Mouse (Mus musculus) spleen, postnatal 4 days (tissue): Measurements from ENCODE around the gene Zkscan2.

Source experiments
- DNase-seq, 2 experiments: peaks; one replicate each; pipeline ENCODE4 v3.0.0; 2022; ENCODE audit warnings: low spot score in 2 of 2

The Zkscan2 gene

GRCm38 (mm10) chr7:123500239-123501219, at the start of gene Zkscan2:
TSS of gene Zkscan2 (minus strand) at chr7:123500449.
- DNase-seq: peak; percentile 16 to 63

GRCm38 (mm10) chr7:123529190-123529589, 28.9 kb upstream of the Zkscan2 start:
- no peak for DNase-seq

GRCm38 (mm10) chr7:123525761-123526160, 25.5 kb upstream of the Zkscan2 start:
- no peak for DNase-seq

GRCm38 (mm10) chr7:123524218-123524861, 24.1 kb upstream of the Zkscan2 start:
- peak; percentile 30 to 68 for DNase-seq

- DNase-seq: no peak
These were observed 7.7 kb upstream of the Zkscan2 start for GRCm38 (mm10) chr7:123507946-123508345.

GRCm38 (mm10) chr7:123503358-123503757, 3.1 kb upstream of the Zkscan2 start:
- DNase-seq: peak in 1 of 2 experiments; percentile 64

GRCm38 (mm10) chr7:123499481-123500238, 589 bp downstream of the Zkscan2 start:
- DNase-seq: no peak

GRCm38 (mm10) chr7:123487703-123488102, 12.5 kb downstream of the Zkscan2 start:
- DNase-seq: no peak

- DNase-seq: peak in 1 of 2 experiments; percentile 29
These were observed 32.3 kb downstream of the Zkscan2 start for GRCm38 (mm10) chr7:123467961-123468360.

GRCm38 (mm10) chr7:123465692-123466387, 34.4 kb downstream of the Zkscan2 start:
- peak; percentile 57 to 74 for DNase-seq

- DNase-seq: peak in 1 of 2 experiments; percentile 55
These were observed 36.7 kb downstream of the Zkscan2 start for GRCm38 (mm10) chr7:123463569-123463968.

GRCm38 (mm10) chr7:123462070-123462501, 38.2 kb downstream of the Zkscan2 start, which contains the start of gene Aqp8:
TSS of gene Aqp8 (plus strand) at chr7:123462291.
- DNase-seq: peak; percentile 83

- DNase-seq: peak in 1 of 2 experiments; percentile 55
These were observed 38.9 kb downstream of the Zkscan2 start for GRCm38 (mm10) chr7:123461316-123461715.

- no peak for DNase-seq
These were observed 41.0 kb downstream of the Zkscan2 start for GRCm38 (mm10) chr7:123459247-123459646.

- no peak for DNase-seq
These were observed 41.9 kb downstream of the Zkscan2 start for GRCm38 (mm10) chr7:123458309-123458708.

GRCm38 (mm10) chr7:123455088-123455487, 45.2 kb downstream of the Zkscan2 start:
- DNase-seq: no peak

GRCm38 (mm10) chr7:123453066-123453465, 47.2 kb downstream of the Zkscan2 start:
- no peak for DNase-seq

- DNase-seq: no peak
These were observed 47.7 kb downstream of the Zkscan2 start for GRCm38 (mm10) chr7:123452551-123452950.

GRCm38 (mm10) chr7:123450515-123450914, 49.7 kb downstream of the Zkscan2 start:
- no peak for DNase-seq

- DNase-seq: no peak
These were observed 50.6 kb downstream of the Zkscan2 start for GRCm38 (mm10) chr7:123449676-123450075.

- DNase-seq: no peak
These were observed 51.5 kb downstream of the Zkscan2 start for GRCm38 (mm10) chr7:123448794-123449193.
